Mouse (Mus musculus): Measurements from ENCODE around the gene Tmed6. TPM values are rescaled to one million over a fixed set of nuclear protein-coding genes. Genes with fewer than 3 reads are reported as not detected.
"Not testable (repeated sequence)": the region's sequence is repeated elsewhere in the genome, so short reads cannot be mapped to it uniquely, and the experiment has no call there.

Tmed6 gene
- total RNA-seq, 1 experiment, result 0.27 TPM

DNA sequence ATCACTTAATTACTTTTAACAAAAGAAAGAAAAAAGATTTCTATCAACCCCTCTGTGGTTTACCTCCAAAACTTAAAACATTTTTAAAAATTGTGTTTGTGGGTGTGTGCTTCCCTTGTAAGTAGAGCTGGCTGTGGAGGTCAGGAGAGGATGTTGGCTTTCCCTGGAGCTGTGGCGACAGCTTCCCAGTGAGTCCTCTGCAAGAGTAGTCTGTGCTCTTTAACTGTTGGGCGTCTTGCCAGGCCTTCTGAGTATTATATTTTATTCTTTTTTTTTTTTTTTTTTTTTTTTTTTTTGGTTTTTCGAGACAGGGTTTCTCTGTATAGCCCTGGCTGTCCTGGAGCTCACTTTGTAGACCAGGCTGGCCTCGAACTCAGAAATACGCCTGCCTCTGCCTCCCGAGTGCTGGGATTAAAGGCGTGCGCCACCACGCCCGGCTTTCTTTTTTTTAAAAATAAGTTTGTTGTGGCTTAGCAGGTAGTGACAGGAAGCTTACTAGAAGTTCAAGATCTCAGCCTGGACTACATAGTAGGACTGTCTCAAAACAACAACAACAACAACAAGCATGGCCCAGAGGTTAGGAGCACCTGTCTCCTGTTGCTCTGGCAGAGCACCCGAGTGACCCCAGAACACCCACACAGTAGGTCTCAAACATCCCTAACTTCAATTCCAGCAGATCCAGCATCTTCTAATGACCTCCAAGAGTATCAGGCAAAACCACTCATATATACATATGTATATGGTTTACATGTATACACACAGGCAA lies 46.1 kb upstream of the Tmed6 start:
- in situ Hi-C loops (cut with MboI; ENCODE audit: low sequenced_read_pairs in 2 of 2, unreplicated experiment in 2 of 2), result loop anchor here in 1 of 2 experiments (25.0 kb wide), 1 partner anchor 201 kb away; no protein-coding TSS in a partner anchor
- Histone ChIP-seq H3K9ac (ENCODE audit: insufficient read depth, low read depth, low read length, poor library complexity, severe bottlenecking) (no peak overlapping the region), H3K36me3 (ENCODE audit: control insufficient read depth, insufficient read depth, low read length, poor library complexity, severe bottlenecking) (no peaks in the 10 kb centered on the region), H3K4me1 (ENCODE audit: control insufficient read depth in 2 of 2, insufficient read depth in 2 of 2, low read length in 2 of 2, poor library complexity in 1 of 2) (peaks cover 0 to 14% of the 10 kb centered on the region in 2 experiments; a peak in 1 of 4 replicates), H3K9me3 (ENCODE audit: control insufficient read depth, insufficient read depth, low read depth, low read length) (no peaks in the 10 kb centered on the region), H3K27ac (ENCODE audit: insufficient read depth, low read depth, low read length, poor library complexity, severe bottlenecking) (no peak overlapping the region), H3K4me3 (ENCODE audit: insufficient read depth in 1 of 2, low read depth in 1 of 2, low read length in 2 of 2, poor library complexity in 1 of 2, severe bottlenecking in 1 of 2) (no peak overlapping the region)
- DNase-seq (ENCODE audit: low read depth, low spot score), result no peak
- TF ChIP-seq ZC3H11A (IDR thresholded peaks at IDR 0.05; ENCODE audit: borderline replicate concordance, low read depth, low read length), result no peak
- no peak for TF ChIP-seq CHD2 (IDR thresholded peaks at IDR 0.05; ENCODE audit: low read depth, low read length)
- no peak for TF ChIP-seq ZNF384 (IDR thresholded peaks at IDR 0.05; ENCODE audit: low read depth, low read length)
- TF ChIP-seq MAFK (IDR thresholded peaks at IDR 0.05; ENCODE audit: insufficient read depth, low read depth, low read length), result no peak
- no peak for TF ChIP-seq HCFC1 (IDR thresholded peaks at IDR 0.05; ENCODE audit: borderline replicate concordance, insufficient read depth, low read length)

DNA sequence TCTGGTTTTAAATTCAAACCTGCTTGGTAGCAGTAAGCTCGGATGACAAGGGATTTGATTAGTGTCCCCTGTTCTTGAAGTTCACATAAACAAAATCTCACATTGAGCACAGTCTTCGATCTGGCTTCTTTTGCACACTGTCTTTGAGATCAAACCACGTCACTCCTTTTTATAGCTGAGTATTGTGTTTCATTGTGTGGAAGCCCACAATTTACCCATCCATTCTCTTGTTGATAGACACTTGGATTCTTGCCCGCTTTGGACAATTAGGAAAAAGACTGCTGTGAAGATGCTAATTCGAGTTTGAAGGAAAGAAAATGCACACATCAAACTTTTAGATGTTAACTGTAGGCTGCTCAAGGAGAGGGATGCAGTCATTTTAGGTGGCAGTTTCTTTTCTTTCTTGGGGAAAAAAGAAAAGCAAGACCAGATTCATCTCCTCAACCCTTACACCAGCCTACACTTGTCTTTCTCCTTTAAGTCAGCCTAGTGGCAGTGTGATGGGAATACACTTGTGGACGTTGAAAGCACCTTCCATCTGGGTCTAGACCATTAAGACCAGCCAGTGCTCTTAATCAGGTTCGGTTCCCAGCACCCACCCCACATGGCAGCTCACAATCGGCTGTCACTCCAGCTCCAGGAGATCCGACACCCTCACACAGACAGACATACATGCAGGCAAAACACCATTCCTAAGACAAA lies 45.3 kb upstream of the Tmed6 start:
- H3K4me3 ChIP-seq (ENCODE audit: insufficient read depth in 1 of 2, low read depth in 1 of 2, low read length in 2 of 2, poor library complexity in 1 of 2, severe bottlenecking in 1 of 2), result no peak overlapping the region
- in situ Hi-C loops (cut with MboI; ENCODE audit: low sequenced_read_pairs in 2 of 2, unreplicated experiment in 2 of 2), result loop anchor here in 1 of 2 experiments (25.0 kb wide), 1 partner anchor 202 kb away; no protein-coding TSS in a partner anchor
- no peak overlapping the region for H3K27ac ChIP-seq (ENCODE audit: insufficient read depth, low read depth, low read length, poor library complexity, severe bottlenecking)
- peaks cover 0 to 12% of the 10 kb centered on the region in 2 experiments; a peak in 1 of 4 replicates for H3K4me1 ChIP-seq (ENCODE audit: control insufficient read depth in 2 of 2, insufficient read depth in 2 of 2, low read length in 2 of 2, poor library complexity in 1 of 2)
- no peak for TF ChIP-seq ZNF384 (IDR thresholded peaks at IDR 0.05; ENCODE audit: low read depth, low read length)
- no peak overlapping the region for H3K9ac ChIP-seq (ENCODE audit: insufficient read depth, low read depth, low read length, poor library complexity, severe bottlenecking)
- H3K9me3 ChIP-seq (ENCODE audit: control insufficient read depth, insufficient read depth, low read depth, low read length), result no peaks in the 10 kb centered on the region
- DNase-seq (ENCODE audit: low read depth, low spot score), result no peak
- no peaks in the 10 kb centered on the region for H3K36me3 ChIP-seq (ENCODE audit: control insufficient read depth, insufficient read depth, low read length, poor library complexity, severe bottlenecking)

DNA sequence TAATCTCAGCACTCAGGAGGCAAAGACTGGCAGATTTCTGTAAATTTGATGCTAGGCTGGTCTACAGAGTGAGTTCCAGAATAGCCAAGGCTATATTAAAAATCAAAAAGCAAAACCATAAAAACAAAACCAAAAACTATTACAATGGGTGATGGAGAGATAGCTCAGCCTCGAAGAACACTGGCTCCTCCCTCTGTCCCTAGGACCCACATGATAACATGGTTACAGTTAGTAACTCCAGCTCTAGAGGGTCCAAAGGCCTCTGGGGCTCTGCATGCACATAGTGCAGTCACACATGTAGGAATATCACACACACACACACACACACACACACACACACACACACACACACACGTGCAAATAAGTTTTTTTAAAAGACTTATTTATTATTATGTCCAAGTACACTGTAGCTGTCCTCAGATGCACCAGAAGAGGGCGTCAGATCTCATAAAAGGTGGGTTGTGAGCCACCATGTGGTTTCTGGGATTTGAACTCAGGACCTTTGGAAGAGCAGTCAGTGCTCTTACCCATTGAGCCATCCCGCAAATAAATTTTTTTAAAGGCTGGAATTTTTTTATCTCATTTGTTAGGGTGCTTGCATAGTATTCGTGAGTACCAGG lies 44.5 kb upstream of the Tmed6 start:
- no peak for TF ChIP-seq MAFK (IDR thresholded peaks at IDR 0.05; ENCODE audit: insufficient read depth, low read depth, low read length)
- no peak for TF ChIP-seq HCFC1 (IDR thresholded peaks at IDR 0.05; ENCODE audit: borderline replicate concordance, insufficient read depth, low read length)
- TF ChIP-seq ZC3H11A (IDR thresholded peaks at IDR 0.05; ENCODE audit: borderline replicate concordance, low read depth, low read length), result no peak
- no peak for TF ChIP-seq ZNF384 (IDR thresholded peaks at IDR 0.05; ENCODE audit: low read depth, low read length)
- TF ChIP-seq CHD2 (IDR thresholded peaks at IDR 0.05; ENCODE audit: low read depth, low read length), result no peak
- no peak overlapping the region for H3K27ac ChIP-seq (ENCODE audit: insufficient read depth, low read depth, low read length, poor library complexity, severe bottlenecking)
- no peak overlapping the region for H3K4me3 ChIP-seq (ENCODE audit: insufficient read depth in 1 of 2, low read depth in 1 of 2, low read length in 2 of 2, poor library complexity in 1 of 2, severe bottlenecking in 1 of 2)
- peaks cover 0 to 12% of the 10 kb centered on the region in 2 experiments; a peak in 1 of 4 replicates for H3K4me1 ChIP-seq (ENCODE audit: control insufficient read depth in 2 of 2, insufficient read depth in 2 of 2, low read length in 2 of 2, poor library complexity in 1 of 2)
- in situ Hi-C loops (cut with MboI; ENCODE audit: low sequenced_read_pairs in 2 of 2, unreplicated experiment in 2 of 2), result loop anchor here in 1 of 2 experiments (25.0 kb wide), 1 partner anchor 202 kb away; no protein-coding TSS in a partner anchor
- no peaks in the 10 kb centered on the region for H3K9me3 ChIP-seq (ENCODE audit: control insufficient read depth, insufficient read depth, low read depth, low read length)
- no peak overlapping the region for H3K9ac ChIP-seq (ENCODE audit: insufficient read depth, low read depth, low read length, poor library complexity, severe bottlenecking)
- no peak for DNase-seq (ENCODE audit: low read depth, low spot score)
- H3K36me3 ChIP-seq (ENCODE audit: control insufficient read depth, insufficient read depth, low read length, poor library complexity, severe bottlenecking), result no peaks in the 10 kb centered on the region

DNA sequence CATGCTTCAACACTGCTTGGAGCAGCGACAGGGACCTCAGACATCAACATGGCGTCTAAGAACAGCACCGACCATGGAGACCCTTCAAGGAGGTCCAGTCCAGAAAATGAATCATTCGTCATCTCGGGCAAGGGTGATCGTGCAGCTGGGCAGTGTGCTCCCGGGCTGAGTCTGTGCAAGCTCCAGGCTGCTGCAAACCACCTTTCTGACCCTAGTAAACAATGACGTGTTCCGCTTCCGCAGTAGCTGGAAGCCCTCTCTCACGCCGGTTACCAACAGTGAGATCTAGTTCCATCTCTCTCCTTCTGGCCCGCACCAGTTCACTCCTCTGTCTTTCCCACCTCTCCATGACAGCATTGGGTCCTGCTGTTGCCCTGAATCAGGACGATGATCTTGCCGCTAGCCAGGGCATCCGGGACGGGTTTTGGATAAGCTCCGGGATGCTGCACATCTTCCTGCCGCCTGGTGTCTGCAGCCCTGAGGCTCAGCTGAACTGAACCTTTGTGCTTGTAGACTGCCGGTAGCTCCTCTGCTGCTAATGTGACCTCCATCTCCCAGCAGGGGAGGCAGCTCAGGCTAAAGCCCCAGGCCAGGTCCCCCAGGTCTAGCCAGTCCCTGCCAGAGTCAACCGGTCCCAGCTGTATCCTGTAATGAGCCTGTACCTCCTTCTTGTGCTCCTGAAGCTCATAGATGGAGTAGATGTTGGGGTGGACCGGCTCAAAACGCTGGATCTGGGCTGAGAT lies 43.7 kb upstream of the Tmed6 start:
- peak overlapping the region; percentile 54 to 59 for H3K4me3 ChIP-seq (ENCODE audit: insufficient read depth in 1 of 2, low read depth in 1 of 2, low read length in 2 of 2, poor library complexity in 1 of 2, severe bottlenecking in 1 of 2)
- H3K9me3 ChIP-seq (ENCODE audit: control insufficient read depth, insufficient read depth, low read depth, low read length), result no peaks in the 10 kb centered on the region
- H3K36me3 ChIP-seq (ENCODE audit: control insufficient read depth, insufficient read depth, low read length, poor library complexity, severe bottlenecking), result no peaks in the 10 kb centered on the region
- no peak for DNase-seq (ENCODE audit: low read depth, low spot score)
- TF ChIP-seq CHD2 (IDR thresholded peaks at IDR 0.05; ENCODE audit: low read depth, low read length) (no peak), ZNF384 (IDR thresholded peaks at IDR 0.05; ENCODE audit: low read depth, low read length) (0 out of 2 replicates have a peak, but pooled peaks have one; percentile 64)
- H3K9ac ChIP-seq (ENCODE audit: insufficient read depth, low read depth, low read length, poor library complexity, severe bottlenecking), result peak overlapping the region; percentile 49
- in situ Hi-C loops (cut with MboI; ENCODE audit: low sequenced_read_pairs in 2 of 2, unreplicated experiment in 2 of 2), result loop anchor here in 1 of 2 experiments (25.0 kb wide), 1 partner anchor 203 kb away; no protein-coding TSS in a partner anchor
- H3K27ac ChIP-seq (ENCODE audit: insufficient read depth, low read depth, low read length, poor library complexity, severe bottlenecking), result peak overlapping the region; percentile 74
- peaks cover 0 to 12% of the 10 kb centered on the region in 2 experiments; a peak in 1 of 4 replicates for H3K4me1 ChIP-seq (ENCODE audit: control insufficient read depth in 2 of 2, insufficient read depth in 2 of 2, low read length in 2 of 2, poor library complexity in 1 of 2)

DNA sequence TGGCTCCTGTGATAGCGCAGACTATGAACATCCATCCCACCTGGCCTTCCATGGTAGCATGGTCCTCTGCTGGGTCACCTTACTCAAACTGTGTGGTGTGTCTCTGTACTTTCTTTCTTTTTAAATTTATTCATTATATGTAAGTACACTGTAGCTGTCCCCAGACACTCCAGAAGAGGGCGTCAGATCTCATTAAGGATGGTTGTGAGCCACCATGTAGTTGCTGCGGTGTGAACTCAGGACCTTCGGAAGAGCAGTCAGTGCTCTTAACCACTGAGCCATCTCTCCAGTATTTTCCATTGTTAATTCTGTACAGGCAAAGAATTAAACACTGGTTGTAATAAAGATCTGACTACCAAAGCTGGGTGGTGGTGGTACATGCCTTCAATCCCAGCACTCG lies 42.6 kb upstream of the Tmed6 start:
- DNase-seq (ENCODE audit: low read depth, low spot score); H3K4me1 ChIP-seq (ENCODE audit: control insufficient read depth in 2 of 2, insufficient read depth in 2 of 2, low read length in 2 of 2, poor library complexity in 1 of 2); H3K9me3 ChIP-seq (ENCODE audit: control insufficient read depth, insufficient read depth, low read depth, low read length); H3K36me3 ChIP-seq (ENCODE audit: control insufficient read depth, insufficient read depth, low read length, poor library complexity, severe bottlenecking): not testable (repeated sequence)
- Histone ChIP-seq H3K27ac (ENCODE audit: insufficient read depth, low read depth, low read length, poor library complexity, severe bottlenecking) (peak overlapping the region; percentile 2; the same call in 1 of the 2 replicates), H3K9ac (ENCODE audit: insufficient read depth, low read depth, low read length, poor library complexity, severe bottlenecking) (peak overlapping the region; percentile 51), H3K4me3 (ENCODE audit: insufficient read depth in 1 of 2, low read depth in 1 of 2, low read length in 2 of 2, poor library complexity in 1 of 2, severe bottlenecking in 1 of 2) (peak overlapping the region in 1 of 2 experiments; percentile 24; a peak in 1 of 4 replicates)
- in situ Hi-C loops (cut with MboI; ENCODE audit: low sequenced_read_pairs in 2 of 2, unreplicated experiment in 2 of 2), result loop anchor here in 1 of 2 experiments (25.0 kb wide), 1 partner anchor 204 kb away; no protein-coding TSS in a partner anchor
